Mouse (Mus musculus) cerebellum, adult 9-11 months (tissue): ENCODE results near the gene Gabrb3.
A peak's percentile ranks its signal among the peaks of the same experiment; 100 is the strongest.

ENCODE experiments used
- DNase-seq: peaks from one replicate; pipeline ENCODE4 v3.0.0; 2022

Gene Gabrb3

GRCm38 (mm10) chr7:57746836-57747235 is 327.3 kb downstream of the Gabrb3 start:
- DNase-seq = peak; percentile 43

GRCm38 (mm10) chr7:57760466-57760865 is 341.0 kb downstream of the Gabrb3 start:
- no peak for DNase-seq

- no peak for DNase-seq
These were observed 359.3 kb downstream of the Gabrb3 start for GRCm38 (mm10) chr7:57778754-57779153.

- DNase-seq = peak; percentile 31
These were observed 366.6 kb downstream of the Gabrb3 start for GRCm38 (mm10) chr7:57786102-57786501.

- no peak for DNase-seq
These were observed 368.0 kb downstream of the Gabrb3 start for GRCm38 (mm10) chr7:57787520-57787919.

GRCm38 (mm10) chr7:57803266-57803665 is 383.8 kb downstream of the Gabrb3 start:
- peak; percentile 16 for DNase-seq

- no peak for DNase-seq
These were observed 394.2 kb downstream of the Gabrb3 start for GRCm38 (mm10) chr7:57813716-57814115.

- DNase-seq = no peak
These were observed 422.9 kb downstream of the Gabrb3 start for GRCm38 (mm10) chr7:57842383-57842896.

- DNase-seq = no peak
These were observed 448.5 kb downstream of the Gabrb3 start for GRCm38 (mm10) chr7:57867951-57868350.
